Mouse (Mus musculus) liver, adult 2 months (tissue): Measurements from ENCODE around the gene Trabd2b. TPM values are rescaled to one million over a fixed set of nuclear protein-coding genes. Genes with fewer than 3 reads are reported as not detected.

Experiments used
- DNase-seq: peaks from one replicate; pipeline ENCODE4 v3.0.0-alpha.2; 2011; ENCODE audit warnings: low read depth, low spot score; ENCODE audit errors: extremely low read depth
- H3K27ac ChIP-seq: fragments of 200-500 bp; replicated peaks from 2 replicates; pipeline ENCODE4 v1.5.1; 2012; ENCODE audit warnings: low read depth, mild to moderate bottlenecking, control low read depth, inconsistent platforms, low read length; ENCODE audit not compliant: insufficient read depth
- H3K27me3 ChIP-seq: fragments of 200-500 bp; 2 replicates; pipeline ENCODE4 v1.6.1; 2012; ENCODE audit warnings: mild to moderate bottlenecking, moderate library complexity, low read length, inconsistent platforms; ENCODE audit not compliant: control insufficient read depth, insufficient read depth
- H3K36me3 ChIP-seq: fragments of 200-500 bp; 2 replicates; pipeline ENCODE4 v1.6.1; 2012; ENCODE audit warnings: low read length, inconsistent platforms; ENCODE audit not compliant: control insufficient read depth, insufficient read depth
- H3K4me1 ChIP-seq: fragments of 200-500 bp; 2 replicates; pipeline ENCODE4 v1.6.1; 2011; ENCODE audit warnings: low read length; ENCODE audit not compliant: control insufficient read depth, insufficient read depth
- H3K4me3 ChIP-seq: fragments of 200-500 bp; 2 replicates; pipeline ENCODE4 v1.5.1; 2011; ENCODE audit warnings: low read depth, mild to moderate bottlenecking, control low read depth, low read length, moderate library complexity; ENCODE audit not compliant: insufficient read depth
- H3K79me2 ChIP-seq: fragments of 200-500 bp; 2 replicates; pipeline ENCODE4 v1.6.1; 2012; ENCODE audit warnings: inconsistent platforms, mild to moderate bottlenecking, low read length, moderate library complexity; ENCODE audit not compliant: control insufficient read depth, insufficient read depth
- H3K9ac ChIP-seq: fragments of 200-500 bp; 2 replicates; pipeline ENCODE4 v1.6.1; 2012; ENCODE audit warnings: low read depth, mild to moderate bottlenecking, control low read depth, inconsistent platforms, low read length
- CTCF ChIP-seq: fragments of 200-500 bp; IDR thresholded peaks from 2 replicates; pipeline ENCODE4 v1.5.1; 2011; ENCODE audit warnings: low read depth, low read length, control low read depth
- POLR2A ChIP-seq: fragments of 200-500 bp; IDR thresholded peaks from 2 replicates; pipeline ENCODE4 v1.6.1; 2011; ENCODE audit warnings: low read length, control low read depth; ENCODE audit not compliant: insufficient read depth; ENCODE audit errors: extremely low read depth
- WGBS: fragments of 180-500 bp; shearing (Covaris S2); methylation state at CpG from one replicate; pipeline ENCODE4 v1.1.7; 2018; 5-methylcytosine and 5-hydroxymethylcytosine counted together
- polyA plus RNA-seq: library from polyadenylated mRNA; depleted of rRNA; stranded (reverse); fragments of >200 nt; gene quantifications from 2 replicates; pipeline ENCODE4 v1.2.3, GENCODE M21; 2012
- total RNA-seq: library from RNA; depleted of rRNA; stranded (reverse); fragments of >200 nt; gene quantifications from 2 replicates; pipeline ENCODE4 v1.2.3, GENCODE M21; 2014

The Trabd2b gene
- total and polyA plus RNA-seq, 2 experiments: 0.09 to 0.10 TPM

GRCm38 (mm10) chr4:114625920-114626319 lies 219.4 kb downstream of the Trabd2b start:
- WGBS: 88% methylated on average over 3 of the region's 3 CpGs

GRCm38 (mm10) chr4:114627674-114628293 lies 221.3 kb downstream of the Trabd2b start:
- WGBS: 71% methylated on average over 7 of the region's 7 CpGs
- Histone ChIP-seq H3K79me2 (no peaks in the 10 kb centered on the region), H3K9ac (no peak overlapping the region), H3K27ac (no peak overlapping the region), H3K27me3 (no peaks in the 10 kb centered on the region), H3K4me1 (no peaks in the 10 kb centered on the region), H3K36me3 (no peaks in the 10 kb centered on the region), H3K4me3 (no peak overlapping the region)
- TF ChIP-seq POLR2A: no peak
- no peak for TF ChIP-seq CTCF
- no peak for DNase-seq

More at GRCm38 (mm10) chr4:114625920-114626319, 219.4 kb downstream of the Trabd2b start:
- Histone ChIP-seq H3K36me3 (no peaks in the 10 kb centered on the region), H3K4me3 (no peak overlapping the region), H3K27ac (no peak overlapping the region), H3K27me3 (no peaks in the 10 kb centered on the region), H3K9ac (no peak overlapping the region), H3K4me1 (no peaks in the 10 kb centered on the region), H3K79me2 (no peaks in the 10 kb centered on the region)
- TF ChIP-seq POLR2A (no peak), CTCF (no peak)
- DNase-seq: no peak

GRCm38 (mm10) chr4:114635889-114636288 lies 229.4 kb downstream of the Trabd2b start:
- DNase-seq: peak; percentile 24

GRCm38 (mm10) chr4:114636324-114636723 lies 229.8 kb downstream of the Trabd2b start:
- DNase-seq: no peak
- Histone ChIP-seq H3K27ac (no peak overlapping the region), H3K36me3 (no peaks in the 10 kb centered on the region), H3K9ac (no peak overlapping the region), H3K27me3 (no peaks in the 10 kb centered on the region), H3K4me1 (no peaks in the 10 kb centered on the region), H3K4me3 (no peak overlapping the region), H3K79me2 (no peaks in the 10 kb centered on the region)
- TF ChIP-seq CTCF (no peak), POLR2A (no peak)
- WGBS: 91% methylated on average over 1 of the region's 1 CpGs

More at GRCm38 (mm10) chr4:114635889-114636288, 229.4 kb downstream of the Trabd2b start:
- H3K4me1 ChIP-seq: no peaks in the 10 kb centered on the region
- 19% methylated on average over 5 of the region's 5 CpGs for WGBS
- H3K27me3 ChIP-seq: no peaks in the 10 kb centered on the region
- no peak overlapping the region for H3K27ac ChIP-seq
- TF ChIP-seq CTCF (peak; percentile 47; the same call in 1 of the 2 replicates), POLR2A (no peak)
- H3K4me3 ChIP-seq: no peak overlapping the region
- H3K9ac ChIP-seq: no peak overlapping the region
- H3K36me3 ChIP-seq: no peaks in the 10 kb centered on the region
- H3K79me2 ChIP-seq: no peaks in the 10 kb centered on the region

- H3K4me1 ChIP-seq: no peaks in the 10 kb centered on the region
- peak; percentile 12 for DNase-seq
- no peak overlapping the region for H3K9ac ChIP-seq
- WGBS: 7% methylated on average over 3 of the region's 3 CpGs
- TF ChIP-seq CTCF (peak; percentile 28; the same call in 1 of the 2 replicates), POLR2A (no peak)
- no peak overlapping the region for H3K27ac ChIP-seq
- H3K36me3 ChIP-seq: no peaks in the 10 kb centered on the region
- no peak overlapping the region for H3K4me3 ChIP-seq
- H3K79me2 ChIP-seq: no peaks in the 10 kb centered on the region
- H3K27me3 ChIP-seq: no peaks in the 10 kb centered on the region
Observed at GRCm38 (mm10) chr4:114637120-114637519, 230.6 kb downstream of the Trabd2b start.

- H3K4me1 ChIP-seq: no peaks in the 10 kb centered on the region
- WGBS: 75% methylated on average over 4 of the region's 4 CpGs
- H3K4me3 ChIP-seq: no peak overlapping the region
- H3K79me2 ChIP-seq: no peaks in the 10 kb centered on the region
- no peaks in the 10 kb centered on the region for H3K36me3 ChIP-seq
- no peak overlapping the region for H3K27ac ChIP-seq
- no peak overlapping the region for H3K9ac ChIP-seq
- DNase-seq: no peak
- H3K27me3 ChIP-seq: no peaks in the 10 kb centered on the region
- TF ChIP-seq POLR2A (no peak), CTCF (no peak)
Observed at GRCm38 (mm10) chr4:114642469-114642868, 235.9 kb downstream of the Trabd2b start.
